Mouse (Mus musculus) splenic B cell, adult 2 months (primary cell): ENCODE results near the gene Sec31a.

Experiments
- DNase-seq: peaks from one replicate; pipeline ENCODE4 v3.0.0-alpha.2; 2011; ENCODE audit warnings: low read depth, low spot score
- H3K27me3 ChIP-seq: 2 replicates; pipeline ENCODE4 v1.6.1; 2012; ENCODE audit warnings: mild to moderate bottlenecking, low read length, moderate library complexity, mixed read lengths; ENCODE audit not compliant: control insufficient read depth, poor library complexity, insufficient read depth, severe bottlenecking
- H3K36me3 ChIP-seq: 2 replicates; pipeline ENCODE4 v1.6.1; 2012; ENCODE audit warnings: mild to moderate bottlenecking, low read length, moderate library complexity, mixed read lengths; ENCODE audit not compliant: control insufficient read depth, poor library complexity, insufficient read depth, severe bottlenecking

Sec31a gene

DNA sequence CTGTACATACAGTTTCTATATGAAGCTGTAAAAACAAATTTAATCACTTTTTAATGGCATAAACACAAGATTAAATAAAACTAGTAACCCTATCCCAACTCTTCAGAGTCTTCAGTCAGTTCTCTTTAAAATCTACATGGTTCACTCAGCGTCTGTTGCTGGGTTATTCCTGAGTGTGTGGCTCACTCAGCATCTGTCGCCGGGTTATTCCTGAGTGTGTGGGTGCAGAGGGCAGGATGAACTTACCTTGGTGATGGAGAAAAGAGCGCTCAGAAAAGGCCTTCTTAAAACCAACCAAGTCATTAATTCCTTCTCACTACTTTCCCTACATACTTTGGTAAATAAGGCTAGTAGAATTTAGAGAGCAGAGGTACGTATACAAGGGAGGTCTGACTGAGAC is 37.8 kb downstream of the Sec31a start:
- Histone ChIP-seq H3K36me3 (peaks cover 12% of the 10 kb centered on the region), H3K27me3 (no peaks in the 10 kb centered on the region)
- DNase-seq, result no peak

DNA sequence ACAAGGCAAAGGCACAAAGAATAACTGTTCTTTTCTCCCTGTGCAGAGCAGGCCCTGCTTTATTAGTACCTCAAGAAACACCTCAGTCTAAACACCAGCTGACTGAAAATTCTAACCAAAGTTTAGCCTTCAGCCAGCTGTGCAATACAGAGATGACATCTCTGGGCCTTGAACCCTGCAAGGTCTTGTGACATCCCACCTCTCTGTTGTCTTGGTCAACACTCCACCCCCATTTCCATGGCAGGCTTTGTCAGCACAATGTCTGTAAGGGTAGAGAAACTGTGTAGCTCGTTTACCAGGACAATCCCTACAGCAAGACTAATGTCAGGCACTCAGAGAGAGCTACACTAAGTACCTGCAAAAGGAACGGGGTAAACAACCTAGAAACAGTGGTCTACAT is 38.7 kb downstream of the Sec31a start:
- H3K36me3 ChIP-seq, result peaks cover 11% of the 10 kb centered on the region
- DNase-seq, result no peak
- no peaks in the 10 kb centered on the region for H3K27me3 ChIP-seq

DNA sequence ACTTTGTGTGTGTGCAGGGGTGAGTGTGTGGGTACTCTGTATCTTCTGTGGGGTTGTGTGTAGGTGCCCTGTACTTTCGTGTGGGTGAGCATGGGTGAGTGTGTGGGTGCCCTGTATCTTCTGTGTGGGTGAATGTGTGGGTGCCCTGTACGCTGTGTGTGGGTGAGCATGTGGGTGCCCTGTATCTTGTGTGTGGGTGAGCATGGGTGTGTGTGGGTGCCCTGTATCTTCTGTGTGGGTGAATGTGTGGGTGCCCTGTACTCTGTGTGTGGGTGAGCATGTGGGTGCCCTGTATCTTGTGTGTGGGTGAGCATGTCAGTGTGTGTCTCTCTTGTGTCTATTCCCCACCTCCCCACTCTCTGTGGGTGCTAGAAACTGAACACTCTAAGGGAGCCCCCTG is 41.3 kb downstream of the Sec31a start:
- H3K36me3 ChIP-seq, result peaks cover 6% of the 10 kb centered on the region
- no peak for DNase-seq
- H3K27me3 ChIP-seq, result no peaks in the 10 kb centered on the region

DNA sequence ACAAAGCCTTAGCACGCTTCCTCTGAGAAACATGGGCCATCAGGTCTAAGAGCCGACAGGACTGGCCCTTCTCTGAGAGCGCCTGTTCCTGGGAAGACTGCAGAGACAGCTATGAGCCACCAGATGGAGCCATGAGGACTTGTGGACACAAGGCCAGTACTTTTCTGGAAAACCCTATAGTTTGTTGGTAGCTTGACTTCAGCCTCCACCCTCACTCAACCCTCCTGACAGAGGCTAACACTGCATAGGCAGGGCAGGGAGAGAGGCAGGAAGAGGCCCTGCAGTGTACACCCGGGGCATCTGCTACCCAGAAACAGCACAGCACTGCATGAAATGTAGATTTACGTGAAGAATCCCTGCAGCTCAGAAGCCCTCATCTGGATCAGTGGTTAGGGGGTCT is 42.1 kb downstream of the Sec31a start:
- no peaks in the 10 kb centered on the region for H3K27me3 ChIP-seq
- peak; percentile 64 for DNase-seq

DNA sequence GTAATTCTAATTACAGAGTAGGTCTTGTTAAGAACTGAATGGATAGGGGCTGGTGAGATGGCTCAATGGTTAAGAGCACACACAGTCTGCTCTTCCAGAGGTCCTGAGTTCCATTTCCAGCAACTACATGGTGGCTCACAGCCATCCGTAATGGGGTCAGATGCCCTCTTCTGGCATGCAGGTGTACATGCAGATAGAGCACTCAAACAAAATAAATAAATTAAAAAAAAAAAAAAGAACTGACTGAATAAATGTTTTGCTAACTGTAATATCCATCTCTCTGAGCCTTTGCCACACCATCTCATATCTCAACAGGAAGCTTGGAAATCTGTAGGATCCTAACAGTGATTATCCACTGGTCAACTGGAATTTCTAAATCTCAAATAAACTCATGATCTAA is 45.1 kb downstream of the Sec31a start:
- peaks cover 6% of the 10 kb centered on the region; the same call in 1 of the 2 replicates for H3K36me3 ChIP-seq
- no peaks in the 10 kb centered on the region for H3K27me3 ChIP-seq
- peak; percentile 16 for DNase-seq

More for the DNA sequence above, 42.1 kb downstream of the Sec31a start:
- peaks cover 6% of the 10 kb centered on the region for H3K36me3 ChIP-seq

DNA sequence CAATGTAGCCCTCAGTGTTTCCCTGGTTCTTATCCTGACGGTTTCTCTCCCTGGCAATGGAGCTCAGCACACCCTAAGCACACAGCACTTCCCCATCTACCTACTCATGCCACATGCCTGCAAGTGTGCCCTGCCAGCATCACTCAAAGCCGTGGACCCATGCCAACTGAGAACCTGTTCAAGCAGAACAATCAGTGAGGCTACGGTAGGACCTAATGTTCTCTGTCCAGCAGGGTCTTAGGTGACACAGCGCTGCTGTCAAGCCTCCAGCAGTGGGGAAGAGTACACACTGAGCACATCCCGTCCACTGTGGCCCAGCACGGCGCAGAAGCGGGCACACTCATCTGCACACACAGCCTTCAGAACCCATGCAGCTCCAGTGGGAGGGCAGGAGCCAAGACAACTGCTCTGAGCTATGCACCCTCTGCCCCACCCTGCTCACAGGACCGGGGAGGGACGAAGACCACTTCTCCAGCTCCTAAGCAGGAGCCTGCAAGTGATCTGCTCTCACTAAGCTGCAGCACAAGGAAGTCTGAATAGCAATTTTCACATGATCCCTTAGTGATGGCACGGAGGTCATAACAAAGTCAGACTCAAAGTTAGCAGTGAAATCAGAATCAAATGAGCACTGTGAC is 46.1 kb downstream of the Sec31a start:
- Histone ChIP-seq H3K36me3 (peaks cover 10% of the 10 kb centered on the region; the same call in 1 of the 2 replicates), H3K27me3 (no peaks in the 10 kb centered on the region)
- no peak for DNase-seq

DNA sequence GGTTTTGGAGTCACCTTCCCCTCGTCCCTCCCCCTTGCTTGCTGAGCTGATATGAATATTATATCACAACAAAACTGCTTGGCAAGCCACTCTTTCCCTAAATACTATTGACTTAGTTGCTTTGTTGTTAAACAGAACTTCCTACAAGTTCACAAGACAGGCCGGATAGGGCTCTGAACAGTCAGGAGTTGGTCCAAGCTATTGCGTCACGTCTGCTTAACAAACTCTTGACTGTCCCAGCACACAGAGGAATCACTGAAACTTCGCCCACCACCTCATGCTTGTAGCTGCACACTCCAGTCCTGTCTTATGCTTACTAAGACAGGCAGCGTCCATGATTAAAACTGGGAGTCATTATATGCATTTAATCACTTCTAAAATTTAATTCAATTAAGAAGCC is 46.9 kb downstream of the Sec31a start:
- no peak for DNase-seq
- Histone ChIP-seq H3K36me3 (peaks cover 12% of the 10 kb centered on the region; the same call in 1 of the 2 replicates), H3K27me3 (no peaks in the 10 kb centered on the region)

DNA sequence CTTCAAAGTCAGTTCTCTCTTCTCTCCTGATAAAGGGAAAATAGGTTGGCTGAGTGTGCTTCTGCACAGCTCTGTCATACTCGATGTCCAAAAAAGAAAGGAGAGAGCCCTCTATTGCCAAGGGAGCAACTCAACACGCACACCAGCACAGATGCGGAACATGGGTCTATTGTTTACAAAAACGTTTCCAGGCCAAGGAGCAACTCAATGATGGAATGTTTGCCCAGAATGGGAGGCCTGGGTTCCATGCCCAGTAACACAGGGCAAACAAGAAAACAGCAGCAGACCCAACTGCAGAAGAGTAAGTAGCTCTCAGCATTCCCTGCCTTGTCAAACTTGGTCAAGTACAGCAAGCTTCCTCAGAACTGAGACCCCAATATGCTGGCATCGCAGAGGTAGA is 47.5 kb downstream of the Sec31a start:
- DNase-seq, result no peak
- H3K27me3 ChIP-seq, result no peaks in the 10 kb centered on the region
- peaks cover 15% of the 10 kb centered on the region; the same call in 1 of the 2 replicates for H3K36me3 ChIP-seq

DNA sequence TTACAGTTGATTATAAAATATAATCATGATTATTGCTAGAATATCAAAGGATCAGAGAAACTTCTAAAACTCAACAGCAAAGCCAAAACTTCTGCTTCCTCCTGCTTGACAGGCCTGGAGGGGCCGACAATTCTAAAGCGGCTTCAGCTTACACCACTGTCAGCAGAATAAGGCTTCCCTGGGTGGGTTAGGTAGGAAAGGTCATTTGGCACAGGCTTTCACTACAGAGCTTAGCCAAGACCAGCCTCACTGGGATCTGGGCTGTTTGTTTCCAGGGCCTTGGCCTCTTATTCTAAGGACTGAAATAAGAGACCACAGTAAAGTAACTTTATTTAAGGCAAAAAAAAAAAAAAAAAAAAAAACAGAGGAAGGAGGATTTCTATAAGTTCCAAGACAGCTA is 49.0 kb downstream of the Sec31a start:
- peaks cover 21% of the 10 kb centered on the region for H3K36me3 ChIP-seq
- H3K27me3 ChIP-seq, result no peaks in the 10 kb centered on the region
- no peak for DNase-seq

DNA sequence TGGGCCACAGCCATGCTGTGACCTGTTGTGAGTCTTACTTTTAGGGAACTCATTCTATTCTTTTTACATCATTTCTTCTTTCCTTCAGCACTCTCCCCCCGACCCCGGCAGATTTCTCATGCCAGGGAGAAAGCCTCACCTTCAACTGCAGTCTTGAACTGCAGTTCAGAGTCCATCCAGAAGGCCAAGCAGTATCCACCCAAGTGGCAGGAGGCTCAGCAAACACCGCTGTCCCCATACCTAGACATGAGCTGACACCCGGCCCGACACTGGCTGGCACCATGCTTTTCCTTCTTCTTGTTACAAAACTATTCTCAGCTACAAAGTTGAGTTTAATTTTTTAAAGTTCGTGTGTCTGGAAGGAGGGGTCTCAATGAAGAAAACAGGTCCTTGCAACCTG is 55.7 kb downstream of the Sec31a start:
- H3K36me3 ChIP-seq, result peaks cover 17% of the 10 kb centered on the region
- no peaks in the 10 kb centered on the region for H3K27me3 ChIP-seq
- no peak for DNase-seq

DNA sequence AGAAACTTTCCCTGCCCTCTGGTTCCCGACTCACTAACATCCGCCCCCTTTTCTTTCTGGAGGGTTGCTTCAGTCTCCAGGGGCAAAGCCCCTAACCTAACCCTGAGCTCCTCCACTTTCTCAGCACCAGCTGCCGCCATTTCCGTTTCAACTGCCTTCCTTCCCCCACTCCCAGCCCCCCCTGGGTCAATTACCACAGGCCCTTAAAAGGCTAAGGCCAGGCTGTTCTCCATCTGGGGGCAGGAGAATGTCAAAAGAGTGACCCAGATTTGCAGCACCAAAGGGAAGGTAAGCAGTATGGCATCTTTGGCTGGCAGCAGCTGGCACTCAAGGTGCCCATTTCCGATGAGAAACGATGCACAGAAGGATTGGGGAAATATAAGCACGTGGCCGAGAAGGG is 57.7 kb downstream of the Sec31a start:
- DNase-seq, result no peak
- Histone ChIP-seq H3K36me3 (peaks cover 7% of the 10 kb centered on the region), H3K27me3 (no peaks in the 10 kb centered on the region)

DNA sequence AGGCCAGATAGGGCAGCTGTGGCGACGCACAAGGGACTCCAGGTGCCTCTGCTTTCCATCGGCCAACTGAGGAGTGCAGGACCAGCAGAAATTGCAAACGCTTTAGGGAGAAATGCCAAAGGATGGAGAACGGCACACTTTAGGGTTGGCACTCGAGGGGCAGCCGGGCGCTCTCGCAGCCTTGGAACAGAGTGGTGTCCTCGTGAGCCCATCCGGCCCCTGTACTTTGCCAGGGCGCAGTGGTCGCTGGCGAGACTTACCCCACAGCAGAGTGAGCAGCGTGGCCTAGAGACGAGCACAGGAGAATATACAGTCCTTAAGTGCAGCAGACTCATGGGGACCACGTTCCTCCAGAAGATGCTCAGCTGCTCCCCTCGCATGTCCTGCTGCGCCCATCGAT is 61.4 kb downstream of the Sec31a start:
- Histone ChIP-seq H3K36me3 (no peaks in the 10 kb centered on the region), H3K27me3 (no peaks in the 10 kb centered on the region)
- no peak for DNase-seq

DNA sequence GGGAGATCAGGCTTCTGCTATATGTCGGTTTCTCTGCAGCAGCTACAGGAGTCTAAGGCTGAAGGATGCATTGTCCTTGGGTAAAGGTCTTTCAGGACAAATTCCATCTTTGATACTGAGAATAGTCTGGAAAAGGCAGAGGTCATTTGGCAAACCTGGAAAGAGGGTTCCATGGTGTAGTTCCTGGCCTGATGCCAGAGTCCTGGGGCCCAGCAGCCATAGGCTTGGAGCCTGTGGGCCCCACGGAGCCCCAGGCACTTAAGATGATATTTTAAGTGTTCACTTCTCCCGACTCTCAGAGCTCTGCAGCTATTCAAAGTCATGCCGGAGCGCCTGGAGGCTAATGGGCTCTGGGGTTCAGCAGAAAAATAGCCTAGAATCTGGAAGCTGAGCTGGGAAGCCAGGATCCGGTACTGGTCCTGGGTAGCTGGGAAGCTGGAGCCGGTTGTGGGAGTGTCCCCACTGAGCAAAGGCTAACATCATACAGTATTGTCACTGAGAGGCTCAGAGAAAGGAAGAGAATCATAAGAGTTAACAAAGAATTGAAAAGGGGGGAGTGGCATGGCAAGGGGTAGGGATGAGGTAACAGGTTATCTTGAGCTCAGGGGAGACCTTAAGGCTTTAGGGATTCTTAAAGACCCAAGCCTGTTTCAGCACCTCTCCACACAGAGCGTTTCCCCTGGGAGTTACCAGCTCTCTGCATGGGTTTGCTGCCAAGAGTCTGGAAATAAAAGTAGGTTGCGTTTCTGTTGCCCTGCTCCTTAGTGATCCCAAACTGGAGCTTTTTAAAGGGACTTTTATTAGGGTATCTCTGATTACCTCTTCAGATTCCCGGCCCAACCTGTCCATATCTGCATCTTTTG is 62.8 kb downstream of the Sec31a start:
- Histone ChIP-seq H3K27me3 (no peaks in the 10 kb centered on the region), H3K36me3 (no peaks in the 10 kb centered on the region)
- no peak for DNase-seq

DNA sequence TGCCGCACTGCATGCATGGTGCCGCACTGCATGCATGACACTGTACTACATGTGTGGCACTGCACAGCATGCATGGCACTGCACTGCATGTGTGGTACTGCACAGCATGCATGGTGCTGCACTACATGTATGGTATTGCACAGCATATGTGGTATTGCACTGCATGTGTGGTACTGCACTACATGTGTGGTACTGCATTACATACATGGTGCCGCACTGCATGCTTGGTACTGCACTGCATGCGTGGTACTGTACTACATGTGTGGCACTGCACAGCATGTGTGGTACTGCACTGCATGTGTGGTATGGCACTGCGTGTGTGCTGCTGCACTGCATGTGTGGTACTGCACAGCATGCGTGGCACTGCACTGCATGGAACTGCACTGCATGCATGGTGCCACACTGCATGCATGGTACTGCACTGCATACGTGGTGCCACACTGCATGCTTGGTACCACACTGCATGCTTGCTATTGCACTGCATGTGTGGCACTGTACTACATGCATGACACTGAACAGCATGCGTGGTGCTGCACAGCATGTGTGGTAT is 65.1 kb downstream of the Sec31a start:
- Histone ChIP-seq H3K36me3 (no peaks in the 10 kb centered on the region), H3K27me3 (no peaks in the 10 kb centered on the region)
- no peak for DNase-seq
